Mouse (Mus musculus) liver (tissue): ENCODE measurements around the gene Aoc1.

ENCODE experiments used
- DNase-seq: peaks from one replicate; pipeline ENCODE4 v3.0.0-alpha.2; 2020; ENCODE audit warnings: mixed read lengths

The Aoc1 gene

DNA sequence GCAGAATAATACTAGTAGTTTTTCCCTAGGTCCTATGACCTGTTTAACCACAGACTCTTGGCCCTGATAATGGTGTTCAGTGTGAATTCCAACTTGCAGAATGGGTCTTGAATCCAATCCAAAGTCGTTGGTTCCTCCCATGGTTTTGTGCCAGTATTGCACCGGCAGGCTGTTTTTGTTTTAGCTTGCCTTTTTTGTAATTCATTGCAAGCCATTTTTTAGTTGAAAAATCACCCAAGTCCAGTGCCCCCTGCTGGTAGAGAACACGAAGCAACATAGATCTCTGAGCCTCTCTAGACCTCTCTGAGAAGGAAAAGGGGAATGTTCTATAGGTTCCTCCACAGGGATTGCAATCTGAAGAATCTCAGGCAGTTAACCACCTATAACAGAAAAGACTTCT lies 39.3 kb downstream of the Aoc1 start:
- DNase-seq: no peak

DNA sequence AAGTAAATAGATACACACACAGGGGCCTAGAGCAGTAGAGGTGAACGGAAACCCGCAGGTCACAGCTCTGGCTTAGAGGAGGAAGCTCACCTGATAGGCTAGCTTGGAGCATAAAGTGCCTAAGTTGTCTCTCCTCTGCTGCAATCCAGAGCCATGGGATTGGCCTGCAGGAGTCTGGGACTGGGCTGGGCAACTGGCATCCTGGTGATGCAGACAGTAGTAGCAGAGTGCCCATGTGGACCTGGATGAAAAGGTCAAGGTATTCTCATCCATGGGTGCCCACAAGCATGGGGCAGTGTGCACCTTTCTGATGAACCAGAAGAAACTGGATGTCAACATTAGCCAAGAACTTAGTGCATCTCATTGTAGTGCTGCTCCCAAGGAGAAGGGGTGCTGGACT lies 40.9 kb downstream of the Aoc1 start:
- DNase-seq: no peak

DNA sequence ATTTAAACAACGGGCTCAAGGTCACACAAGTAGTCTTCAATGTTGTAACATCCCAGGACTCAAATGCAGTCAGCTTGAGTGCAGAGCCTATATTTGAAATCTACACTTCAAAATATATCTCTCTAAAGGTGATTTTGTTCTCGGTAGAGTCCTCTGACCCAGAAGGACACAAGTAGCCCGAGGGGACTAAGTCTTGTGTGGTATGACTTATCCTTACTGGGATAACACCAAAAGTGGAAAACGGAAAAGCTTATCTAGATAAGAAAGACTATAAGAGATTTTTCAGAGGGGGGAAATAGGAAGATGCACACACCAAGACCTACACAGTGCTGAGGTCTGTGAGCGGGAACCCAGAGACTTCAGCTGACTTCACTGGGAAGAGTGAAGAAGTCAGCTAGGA lies 56.9 kb downstream of the Aoc1 start, which contains the start of gene 1600015I10Rik:
Gene 1600015I10Rik (plus strand): TSS at position 301 of the 400 bp plus-strand sequence.
- no peak for DNase-seq

- DNase-seq: no peak
These were observed 76.9 kb downstream of the Aoc1 start for GRCm38 (mm10) chr6:48949596-48949995.

DNA sequence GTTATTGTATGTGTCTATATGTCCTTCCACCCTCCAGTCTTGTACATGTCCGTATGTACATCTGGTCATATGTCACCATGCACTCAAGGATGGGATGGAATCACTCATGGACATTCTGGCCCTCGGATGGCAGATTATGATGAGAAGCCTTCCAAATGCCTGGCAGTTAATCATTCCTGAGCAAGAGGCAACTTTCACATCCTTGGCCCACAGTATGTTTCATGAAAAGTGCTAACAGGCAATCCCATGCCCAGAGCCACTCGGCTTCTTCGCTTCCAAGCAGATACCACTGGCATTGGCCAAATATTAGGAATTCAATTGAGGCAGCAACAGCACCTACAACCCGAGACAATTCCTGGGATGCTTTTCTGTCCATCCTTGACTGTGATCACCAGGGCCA lies 78.0 kb downstream of the Aoc1 start:
- DNase-seq: no peak

DNA sequence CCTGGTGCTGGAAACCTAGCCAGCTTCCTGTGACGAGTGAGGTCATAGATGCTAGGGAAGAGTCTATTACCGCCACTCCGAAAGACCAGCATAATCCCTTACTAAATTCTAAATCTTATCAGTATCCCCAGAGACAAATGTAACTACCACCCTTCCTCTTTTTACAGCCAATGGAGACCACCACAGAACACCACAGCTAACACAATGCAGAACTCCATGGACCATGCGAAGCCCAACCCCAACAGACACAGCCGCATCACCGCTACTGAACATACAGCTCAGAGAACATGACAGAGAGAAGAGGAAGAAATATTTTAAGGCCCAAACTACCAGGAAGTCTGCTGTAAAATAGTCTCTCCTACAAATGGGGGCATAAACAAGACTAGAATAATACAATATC lies 78.9 kb downstream of the Aoc1 start:
- no peak for DNase-seq

GRCm38 (mm10) chr6:48953220-48953619 lies 80.5 kb downstream of the Aoc1 start:
- DNase-seq: no peak

DNA sequence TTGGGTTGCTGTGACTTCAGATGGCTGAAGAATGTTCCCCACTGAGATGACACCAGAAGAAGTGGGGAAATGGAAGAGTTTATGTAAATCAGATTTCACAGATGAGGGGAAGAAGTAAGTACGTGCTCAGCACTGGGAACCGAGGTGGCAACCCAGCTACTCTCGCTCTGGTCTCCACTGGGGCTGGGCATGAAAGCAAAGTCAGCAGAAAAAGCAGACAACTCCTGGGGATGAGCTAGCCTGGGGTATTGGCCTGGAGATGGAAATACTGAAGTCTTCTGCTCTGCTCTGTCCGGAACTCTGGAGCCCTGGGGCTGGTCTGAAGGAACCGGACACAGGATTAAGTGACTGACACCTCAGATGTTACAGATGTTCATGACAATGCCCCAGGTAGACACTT lies 81.5 kb downstream of the Aoc1 start:
- no peak for DNase-seq

GRCm38 (mm10) chr6:48954946-48955345 lies 82.2 kb downstream of the Aoc1 start:
- DNase-seq: peak; percentile 42

GRCm38 (mm10) chr6:48956785-48957184 lies 84.1 kb downstream of the Aoc1 start:
- DNase-seq: no peak

DNA sequence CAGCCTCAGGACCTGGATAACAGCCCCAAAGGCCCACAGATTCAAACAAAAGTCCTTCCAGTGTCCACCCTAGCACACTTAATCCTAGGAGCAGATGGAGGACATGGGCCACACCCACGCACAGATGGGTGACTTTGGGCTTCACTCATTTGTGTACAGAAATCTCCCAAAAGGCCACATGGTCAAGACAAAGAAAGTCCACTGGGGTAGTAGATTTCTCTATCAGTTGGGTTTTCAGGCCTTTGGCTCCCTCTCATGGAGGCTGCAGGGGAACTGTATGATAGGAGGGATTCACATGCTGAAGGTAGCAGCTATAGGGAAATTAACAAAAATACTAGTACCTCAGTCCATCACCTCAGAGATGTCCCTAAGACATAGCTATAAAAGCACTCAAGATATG lies 85.4 kb downstream of the Aoc1 start:
- no peak for DNase-seq
